In the genomic region with DNA sequence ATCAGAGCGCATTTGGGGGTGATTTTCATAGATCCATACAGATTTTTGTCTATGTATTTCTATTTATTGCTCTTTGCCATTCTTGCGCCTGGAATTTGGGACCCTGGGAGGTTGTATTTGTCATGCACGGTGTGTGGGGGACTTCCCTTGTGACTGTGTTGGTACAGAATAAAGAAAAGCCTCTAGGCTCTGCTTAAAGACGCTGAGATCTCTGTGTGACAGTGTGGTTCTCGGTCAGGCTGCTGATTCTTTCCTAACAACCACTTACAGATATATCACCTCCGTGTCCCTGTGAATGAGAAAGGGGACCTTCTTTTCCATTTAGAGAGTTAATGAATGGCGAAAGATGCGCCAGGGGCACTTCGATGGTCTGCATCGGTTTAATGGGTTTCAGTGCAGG, we compare ENCODE assay signal across 8 mouse cellular contexts. TPM values are rescaled to one million over a fixed set of nuclear protein-coding genes. Genes with fewer than 3 reads are reported as not detected.
DNase-seq lines count a peak whose midpoint lies in the region; ATAC-seq and TF ChIP-seq lines count a peak whose summit lies in the region.

No protein-coding gene starts in this region.

- DNase-seq in kidney, adult 8-10 months = no peak
- DNase-seq in limb, embryonic 11.5 days (ENCODE audit: low spot score) = peak; percentile 48
- no peak for DNase-seq in cerebellum, postnatal 4 days (ENCODE audit: low spot score in 2 of 2)
- DNase-seq in thymus, postnatal 36 days = no peak
- DNase-seq in left cerebral cortex, adult 2 months (ENCODE audit: extremely low spot score in 1 of 2, low spot score in 2 of 2) = no peak

- H3K9ac ChIP-seq in kidney, embryonic 16.5 days (replicated peaks; ENCODE audit: low read length) = peak overlapping the region; percentile 43
- peak overlapping the region; percentile 50 for H3K9ac ChIP-seq in forebrain, embryonic 13.5 days
- peak overlapping the region; percentile 89 for H3K9ac ChIP-seq in limb, embryonic 11.5 days (ENCODE audit: low read length)
- H3K9ac ChIP-seq in neural tube, embryonic 14.5 days (replicated peaks; ENCODE audit: low read depth, low read length) = no peak overlapping the region

- H3K4me3 ChIP-seq in kidney, embryonic 16.5 days (ENCODE audit: low read length) = peak overlapping the region; percentile 31
- H3K4me3 ChIP-seq in forebrain, embryonic 13.5 days = peak overlapping the region; percentile 30
- peak overlapping the region; percentile 35 for H3K4me3 ChIP-seq in limb, embryonic 11.5 days (ENCODE audit: low read depth, low read length)
- H3K4me3 ChIP-seq in neural tube, embryonic 14.5 days (ENCODE audit: low read depth, low read length) = peak overlapping the region; percentile 19; the same call in 1 of the 2 replicates
- H3K4me3 ChIP-seq in left cerebral cortex, adult 2 months = no peak overlapping the region; the same call in 1 of the 2 replicates

- no peak overlapping the region for H3K27ac ChIP-seq in kidney, embryonic 16.5 days (ENCODE audit: low read length)
- H3K27ac ChIP-seq in forebrain, embryonic 13.5 days = no peak overlapping the region
- H3K27ac ChIP-seq in limb, embryonic 11.5 days (replicated peaks; ENCODE audit: low read depth, low read length) = peak overlapping the region; percentile 89
- no peak overlapping the region for H3K27ac ChIP-seq in neural tube, embryonic 14.5 days (ENCODE audit: low read depth, low read length)
- no peak overlapping the region for H3K27ac ChIP-seq in left cerebral cortex, adult 2 months

- ATAC-seq in kidney, embryonic 16.5 days (ENCODE audit: low FRiP score, low TSS enrichment) = no peak
- ATAC-seq in forebrain, embryonic 13.5 days = no peak
- ATAC-seq in limb, embryonic 11.5 days (ENCODE audit: insufficient number of reproducible peaks, low FRiP score, low TSS enrichment, low read depth) = no peak
- no peak for ATAC-seq in neural tube, embryonic 14.5 days (ENCODE audit: low read depth)

- no peaks in the 10 kb centered on the region for H3K9me3 ChIP-seq in kidney, embryonic 16.5 days (ENCODE audit: low read length)
- no peaks in the 10 kb centered on the region for H3K9me3 ChIP-seq in forebrain, embryonic 13.5 days (replicated peaks)
- H3K9me3 ChIP-seq in limb, embryonic 11.5 days (ENCODE audit: control insufficient read depth, low read length) = no peaks in the 10 kb centered on the region
- H3K9me3 ChIP-seq in neural tube, embryonic 14.5 days (ENCODE audit: control insufficient read depth, low read length) = no peaks in the 10 kb centered on the region

- intact Hi-C loops in left cerebral cortex, adult 2 months (cut with DNase I) = no loop called here

- no peak for TF ChIP-seq CTCF in left cerebral cortex, adult 2 months (IDR thresholded peaks at IDR 0.05)

- no peaks in the 10 kb centered on the region for H3K27me3 ChIP-seq in kidney, embryonic 16.5 days (ENCODE audit: insufficient read depth, low read length)
- H3K27me3 ChIP-seq in forebrain, embryonic 13.5 days = peaks cover 5% of the 10 kb centered on the region
- H3K27me3 ChIP-seq in limb, embryonic 11.5 days (ENCODE audit: control insufficient read depth, insufficient read depth, low read length) = no peaks in the 10 kb centered on the region
- H3K27me3 ChIP-seq in neural tube, embryonic 14.5 days (ENCODE audit: control insufficient read depth, insufficient read depth, low read length) = no peaks in the 10 kb centered on the region

- WGBS in kidney, embryonic 16.5 days = 22% methylated on average over 10 of the region's 10 CpGs
- 12% methylated on average over 10 of the region's 10 CpGs for WGBS in forebrain, embryonic 13.5 days
- WGBS in limb, embryonic 11.5 days = 13% methylated on average over 10 of the region's 10 CpGs
- WGBS in neural tube, embryonic 14.5 days = 9% methylated on average over 10 of the region's 10 CpGs

- no peaks in the 10 kb centered on the region for H3K36me3 ChIP-seq in kidney, embryonic 16.5 days (ENCODE audit: insufficient read depth, low read length)
- H3K36me3 ChIP-seq in forebrain, embryonic 13.5 days (ENCODE audit: poor library complexity, severe bottlenecking) = no peaks in the 10 kb centered on the region
- H3K36me3 ChIP-seq in limb, embryonic 11.5 days (ENCODE audit: control insufficient read depth, insufficient read depth, low read length) = no peaks in the 10 kb centered on the region
- H3K36me3 ChIP-seq in neural tube, embryonic 14.5 days (ENCODE audit: control insufficient read depth, insufficient read depth, low read length) = no peaks in the 10 kb centered on the region

- H3K4me1 ChIP-seq in kidney, embryonic 16.5 days (ENCODE audit: insufficient read depth, low read length) = no peaks in the 10 kb centered on the region
- peaks cover 35% of the 10 kb centered on the region for H3K4me1 ChIP-seq in forebrain, embryonic 13.5 days
- peaks cover 4% of the 10 kb centered on the region; the same call in 1 of the 2 replicates for H3K4me1 ChIP-seq in limb, embryonic 11.5 days (ENCODE audit: control insufficient read depth, insufficient read depth, low read length)
- no peaks in the 10 kb centered on the region for H3K4me1 ChIP-seq in neural tube, embryonic 14.5 days (ENCODE audit: control insufficient read depth, insufficient read depth, low read length)

- H3K4me2 ChIP-seq in kidney, embryonic 16.5 days (replicated peaks; ENCODE audit: low read depth, low read length) = peak overlapping the region; percentile 62
- peak overlapping the region; percentile 58 for H3K4me2 ChIP-seq in forebrain, embryonic 13.5 days
- peak overlapping the region; percentile 46 for H3K4me2 ChIP-seq in limb, embryonic 11.5 days (ENCODE audit: low read depth, severe bottlenecking)
- peak overlapping the region; percentile 53 for H3K4me2 ChIP-seq in neural tube, embryonic 14.5 days (ENCODE audit: low read depth, low read length)

RNA-seq across cellular contexts. Expression of a gene that starts 7.8 kb away (rescaled TPM):
- polyA plus RNA-seq in kidney, embryonic 16.5 days (2015; fragmentation: Nextera tagmentation; extraction: Ambion mirVana) = 23.0 and 23.4 TPM in 2 replicates
- 22.8 and 25.1 TPM in 2 replicates for polyA plus RNA-seq in forebrain, embryonic 13.5 days (2015; fragmentation: Nextera tagmentation; extraction: Ambion mirVana)
- polyA plus RNA-seq in limb, embryonic 11.5 days (2014; fragmentation: Nextera tagmentation; extraction: Ambion mirVana) = 366 and 372 TPM in 2 replicates
- polyA plus RNA-seq in neural tube, embryonic 14.5 days (2014; fragmentation: Nextera tagmentation; extraction: Ambion mirVana) = 6.7 and 10.3 TPM in 2 replicates
- total RNA-seq in left cerebral cortex, adult 2 months (2021) = 1 to 10 TPM in 1 of 2 experiments, under 1 TPM in 1; 0.25 to 1.1 TPM

Comparison
In these comparisons a context has a peak if more than half of its experiments do, and no peak if none do; other contexts are left out.
1. RNA of a gene that starts 7.8 kb away (polyA plus RNA-seq): 366 to 372 TPM in limb, embryonic 11.5 days; 22.8 to 25.1 TPM in forebrain, embryonic 13.5 days, 23.0 to 23.4 TPM in kidney, embryonic 16.5 days and 6.7 to 10.3 TPM in neural tube, embryonic 14.5 days; every median in the first group is over 10 times any median in the second.
2. Peak in every context shown above with its lines, with median percentiles within 50 percentile points of each other: H3K4me2 ChIP-seq.